Mouse (Mus musculus) embryo, embryonic 11.5 days (tissue): ENCODE results near the gene Ifi27l2a.
A peak's percentile ranks its signal among the peaks of the same experiment; 100 is the strongest.
"Not testable (repeated sequence)": the region's sequence is repeated elsewhere in the genome, so short reads cannot be mapped to it uniquely, and the experiment has no call there.

ENCODE experiments used
- DNase-seq: peaks from one replicate; pipeline ENCODE4 v3.0.0-alpha.2; 2012; ENCODE audit warnings: low read depth, low spot score

Ifi27l2a gene

DNA sequence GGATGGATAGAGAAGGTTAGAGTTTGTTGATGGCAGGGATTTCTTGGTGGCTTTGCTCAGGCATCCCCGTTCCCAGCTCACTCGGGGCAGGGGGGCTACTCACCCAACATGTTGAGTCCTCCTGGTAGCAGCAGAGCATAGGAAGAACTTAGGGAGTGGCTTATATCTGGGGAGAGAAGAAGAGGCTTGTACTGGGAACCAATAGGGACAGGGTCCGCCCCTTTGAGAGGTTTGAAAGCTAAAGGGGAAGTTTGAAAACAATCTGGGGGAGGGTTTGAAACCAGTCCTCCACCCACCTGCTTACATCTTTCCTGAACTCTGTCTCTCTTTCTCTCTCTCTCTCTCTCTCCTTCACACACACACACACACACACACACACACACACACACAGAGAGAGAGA lies at the start of gene Ifi27l2a:
TSS of gene Ifi27l2a (minus strand) at position 157 of the 400 bp plus-strand sequence.
- no peak for DNase-seq

DNA sequence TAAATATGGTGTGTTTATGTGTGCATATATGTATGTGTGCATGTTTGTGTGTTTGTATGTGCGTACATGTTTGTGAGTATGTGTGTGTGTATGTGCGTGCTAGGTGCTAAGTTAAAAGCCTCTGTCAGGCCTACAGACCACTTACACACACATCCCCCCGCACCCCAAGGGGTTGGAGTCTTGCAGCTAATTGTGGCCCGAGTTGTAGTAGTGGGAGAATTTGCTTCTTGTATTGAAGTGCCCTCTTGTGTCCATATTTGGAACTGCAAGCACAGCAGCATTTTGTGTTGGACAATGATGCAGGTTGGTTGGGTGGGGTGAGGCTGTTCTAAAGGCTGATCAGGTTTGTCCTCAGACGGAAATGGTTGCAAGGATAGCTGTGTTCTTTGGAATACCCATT lies 49.3 kb upstream of the Ifi27l2a start:
- DNase-seq, result peak; percentile 59

DNA sequence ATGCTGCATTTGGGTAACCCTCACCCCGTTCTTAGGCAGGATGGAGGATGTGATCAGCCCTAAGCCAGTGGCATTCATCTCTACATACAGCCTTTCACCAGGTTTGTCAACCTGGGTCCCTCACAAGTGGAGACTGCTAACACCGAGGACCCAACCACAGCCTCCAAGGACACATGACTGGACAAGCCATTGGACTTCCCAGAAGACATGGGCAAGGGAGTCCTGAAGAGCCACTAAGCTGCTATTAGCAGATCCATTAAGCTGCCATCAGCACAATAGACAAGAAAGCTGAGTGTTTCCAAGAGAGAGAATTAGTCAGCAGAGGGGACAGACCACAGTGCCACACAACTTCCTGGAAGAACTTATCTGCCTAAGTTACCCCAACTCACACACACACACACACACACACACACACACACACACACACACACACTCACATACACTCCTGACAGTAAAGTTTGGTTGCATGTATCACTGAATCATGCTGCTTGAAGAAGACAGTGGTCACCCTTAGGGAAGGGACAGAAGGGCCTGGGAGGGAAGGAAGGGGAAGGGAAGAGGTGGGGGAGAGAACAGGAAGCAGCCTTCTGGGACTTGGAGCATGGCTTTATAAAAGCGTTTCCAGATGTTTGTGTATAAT lies 47.7 kb upstream of the Ifi27l2a start:
- no peak for DNase-seq

GRCm38 (mm10) chr12:103487750-103488149 lies 44.3 kb upstream of the Ifi27l2a start:
- DNase-seq, result no peak

DNA sequence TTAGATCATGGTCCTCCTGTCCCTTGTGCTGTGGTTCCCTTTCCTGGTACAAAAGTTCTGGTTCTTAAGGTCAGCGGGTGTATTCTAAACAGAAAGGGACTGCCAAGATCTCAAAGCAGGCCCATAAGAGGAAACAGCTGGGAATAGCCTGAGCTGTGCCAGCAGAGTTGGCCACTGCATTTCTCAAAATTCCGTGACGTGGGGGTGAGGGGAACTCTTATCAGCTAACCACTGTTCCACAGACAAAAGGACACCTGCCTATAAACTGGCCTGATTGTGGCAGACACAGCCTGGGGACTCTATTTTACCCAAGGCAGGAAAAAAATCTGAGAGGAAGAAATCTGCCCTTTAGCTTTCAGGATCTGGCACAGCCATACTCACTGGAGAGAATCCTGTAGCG lies 43.8 kb upstream of the Ifi27l2a start:
- DNase-seq, result no peak

- no peak for DNase-seq
Observed at GRCm38 (mm10) chr12:103486726-103487125, 43.2 kb upstream of the Ifi27l2a start.

- DNase-seq, result not testable (repeated sequence)
Observed at GRCm38 (mm10) chr12:103484200-103484972, 40.9 kb upstream of the Ifi27l2a start.

- no peak for DNase-seq
Observed at GRCm38 (mm10) chr12:103482781-103483180, 39.3 kb upstream of the Ifi27l2a start.

DNA sequence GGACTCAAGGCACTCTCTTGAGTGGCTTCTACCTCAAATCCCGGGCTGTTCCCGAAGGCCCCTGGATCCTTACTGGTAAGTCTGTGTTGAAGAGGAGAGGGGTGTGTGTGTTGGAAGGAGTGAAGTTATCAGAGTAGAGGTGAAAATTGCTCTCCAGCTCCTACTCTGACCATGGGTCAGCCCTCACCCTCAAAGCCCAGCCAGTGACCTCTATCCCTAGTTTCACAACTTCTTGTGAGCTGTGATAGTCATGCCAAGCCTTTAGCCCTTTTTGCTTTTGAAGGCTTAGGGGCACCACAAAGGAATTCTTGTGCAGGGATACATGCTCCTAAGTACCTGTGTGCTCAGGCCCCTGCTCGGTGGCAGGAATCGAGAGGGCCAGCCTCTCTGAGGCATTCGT lies 38.2 kb upstream of the Ifi27l2a start:
- no peak for DNase-seq

GRCm38 (mm10) chr12:103477461-103478015 lies 34.1 kb upstream of the Ifi27l2a start:
- DNase-seq, result no peak

DNA sequence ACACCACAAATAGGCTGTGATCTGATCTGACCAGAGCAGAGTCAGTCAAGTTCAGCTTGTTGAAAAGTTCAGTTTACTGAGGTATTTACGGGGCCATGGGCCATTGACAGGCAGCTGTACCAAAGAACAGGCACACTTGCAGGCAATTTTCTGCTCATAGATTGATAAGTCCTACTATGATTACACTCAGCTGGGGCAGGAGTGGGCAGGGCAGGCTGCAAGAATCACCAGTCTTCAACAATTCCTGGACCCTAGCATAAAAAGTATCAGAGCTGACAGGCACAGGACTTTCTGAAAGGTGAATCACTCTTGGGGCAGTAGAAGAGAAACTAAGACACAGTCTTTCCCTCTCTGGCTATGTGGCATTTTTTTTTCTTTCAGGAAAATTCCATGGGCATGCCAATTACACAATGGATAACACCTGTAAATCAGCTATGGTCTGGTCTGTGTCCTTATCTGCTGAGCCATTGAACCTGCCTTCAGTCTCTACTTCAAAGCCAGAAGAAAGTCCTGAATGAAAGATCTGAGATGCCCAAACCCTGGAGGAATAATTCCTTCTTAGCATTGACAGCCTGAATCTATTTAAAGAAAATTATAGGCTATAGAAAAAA lies 33.4 kb upstream of the Ifi27l2a start:
- DNase-seq, result no peak

- no peak for DNase-seq
Observed at GRCm38 (mm10) chr12:103474481-103474880, 31.0 kb upstream of the Ifi27l2a start.

- no peak for DNase-seq
Observed at GRCm38 (mm10) chr12:103457140-103457539, 13.7 kb upstream of the Ifi27l2a start, which contains the start of gene Ifi27l2b. Gene Ifi27l2b, minus strand, starts transcription at chr12:103457223.

GRCm38 (mm10) chr12:103456727-103457126 lies 13.2 kb upstream of the Ifi27l2a start:
- not testable (repeated sequence) for DNase-seq

DNA sequence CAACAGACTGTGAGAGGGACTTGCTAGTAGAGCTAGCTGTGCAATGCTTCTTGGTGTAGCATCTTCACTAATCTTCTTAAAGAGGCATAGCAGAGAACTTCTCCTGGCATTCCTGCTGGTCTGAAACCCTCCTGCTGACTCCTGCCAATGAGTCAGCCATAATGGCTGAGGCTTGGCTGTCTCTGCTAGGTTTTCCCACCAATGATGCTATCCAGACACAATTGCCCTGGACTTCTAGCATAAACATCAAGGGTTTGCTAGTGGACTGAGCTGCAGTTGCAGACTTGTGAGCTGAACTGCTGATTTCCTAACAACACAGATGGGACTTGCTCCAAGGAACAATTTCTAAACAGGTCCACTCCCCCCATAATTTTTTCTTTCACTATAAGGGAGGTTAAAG lies 9.9 kb upstream of the Ifi27l2a start:
- DNase-seq, result no peak

DNA sequence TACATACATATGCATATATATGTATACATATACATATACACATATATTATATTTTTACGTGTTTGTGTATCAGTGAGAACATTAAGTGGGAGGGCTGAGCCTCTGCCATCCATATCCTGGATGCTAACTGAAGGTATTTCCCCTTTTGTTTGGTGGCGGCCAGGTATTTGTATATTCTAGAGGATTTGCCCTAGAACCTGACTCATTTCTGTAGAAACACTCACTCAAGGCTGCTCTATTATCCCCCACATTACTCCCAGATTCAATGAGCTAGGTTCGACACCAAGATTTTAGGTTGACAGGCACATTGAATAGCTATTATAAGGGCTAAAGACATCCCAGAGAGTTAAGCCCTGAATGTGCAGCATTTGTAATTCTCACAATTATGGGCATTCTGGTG lies 1.6 kb upstream of the Ifi27l2a start:
- DNase-seq, result no peak

DNA sequence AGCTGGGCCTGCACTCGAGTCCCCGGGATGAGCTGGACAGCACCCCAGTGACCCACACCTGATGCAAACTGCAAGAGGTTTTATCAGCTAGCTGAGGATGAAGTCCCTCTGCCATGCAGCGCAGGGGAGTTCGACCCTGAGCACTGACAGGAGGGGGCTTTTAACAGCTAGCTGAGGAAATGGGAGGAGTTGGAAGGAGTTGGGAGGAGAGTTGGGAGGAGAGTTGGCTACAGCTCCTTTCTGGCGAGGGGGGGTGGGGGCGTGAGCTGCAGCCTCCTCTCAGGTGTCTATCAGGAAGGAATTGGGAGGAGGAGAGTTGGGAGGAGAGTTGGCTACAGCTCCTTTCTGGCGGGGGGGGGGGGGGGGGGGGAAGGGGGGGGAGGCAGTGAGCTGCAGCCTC lies 781 bp upstream of the Ifi27l2a start:
- DNase-seq, result not testable (repeated sequence)

DNA sequence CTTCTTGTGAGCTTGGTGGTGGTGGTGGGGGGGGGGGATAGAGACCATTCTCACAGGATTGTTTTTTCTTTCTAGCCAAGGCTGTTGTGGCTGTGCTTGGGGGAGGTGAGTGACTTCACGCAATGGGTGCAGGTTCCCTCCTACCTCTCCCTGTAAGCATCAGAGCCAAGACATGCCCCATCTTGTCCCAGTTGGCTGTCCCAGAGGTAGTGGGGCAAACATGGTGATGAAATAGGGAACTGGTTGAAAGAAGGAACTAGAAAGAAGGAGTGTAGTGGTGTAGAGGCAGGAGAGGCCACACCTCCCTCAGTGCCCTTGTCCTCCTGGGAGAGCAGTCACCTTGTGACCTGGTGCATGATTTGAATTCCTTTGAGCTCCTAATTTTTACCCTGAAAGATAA lies 5.9 kb downstream of the Ifi27l2a start:
- no peak for DNase-seq

- no peak for DNase-seq
Observed at GRCm38 (mm10) chr12:103434861-103435260, 8.6 kb downstream of the Ifi27l2a start.

DNA sequence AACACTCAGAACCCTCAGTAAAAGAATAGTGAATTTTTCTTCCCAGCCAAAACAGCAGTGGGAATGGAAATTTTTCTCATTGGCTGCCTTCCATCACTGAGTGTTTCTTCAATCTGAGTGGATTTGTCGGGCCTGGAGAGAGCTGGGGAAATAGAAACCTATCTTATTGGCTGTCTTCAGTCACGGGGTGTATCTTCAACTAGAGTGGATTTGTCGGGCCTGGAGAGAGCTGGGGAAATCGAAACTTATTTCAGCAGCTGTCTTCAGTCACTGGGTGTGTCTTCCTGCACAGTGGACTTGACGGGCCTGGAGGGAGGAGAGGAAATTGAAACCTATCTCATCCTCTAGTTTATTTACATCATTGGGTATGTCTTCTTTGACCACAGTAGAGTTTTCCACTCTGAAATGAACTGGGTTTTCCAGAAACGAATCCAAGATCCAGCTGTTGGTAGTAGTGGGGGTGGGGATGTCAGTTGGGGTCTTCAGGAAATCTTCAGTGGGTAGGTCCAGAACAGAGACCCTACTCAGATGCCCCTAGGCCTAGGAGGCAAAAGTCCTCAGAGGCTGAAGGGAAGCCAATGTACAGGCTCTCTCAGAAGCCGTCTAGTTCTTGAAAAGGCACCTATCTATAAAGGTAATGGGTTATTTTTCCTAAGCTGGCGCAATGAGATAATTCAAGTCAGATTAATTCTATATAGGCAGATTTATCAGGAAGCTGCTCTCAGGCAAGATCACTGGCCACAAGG lies 9.3 kb downstream of the Ifi27l2a start, which contains the start of gene Ifi27:
TSS of gene Ifi27 (plus strand) at position 226 of the 746 bp plus-strand sequence.
- no peak for DNase-seq

- DNase-seq, result no peak
Observed at GRCm38 (mm10) chr12:103433430-103433829, 10.1 kb downstream of the Ifi27l2a start.

- DNase-seq, result no peak
Observed at GRCm38 (mm10) chr12:103426710-103427109, 16.8 kb downstream of the Ifi27l2a start.
